Mouse (Mus musculus) midbrain, postnatal 0 days (tissue): ENCODE measurements around the gene Dag1. TPM values are rescaled to one million over a fixed set of nuclear protein-coding genes. Genes with fewer than 3 reads are reported as not detected.

Experiments used
- ATAC-seq: fragments of 200-750 bp; cut with Nextera tagmentation; 2 replicates; pipeline ENCODE4 v1.8.0; 2017; ENCODE audit warnings: moderate number of reproducible peaks, mild to moderate bottlenecking, moderate TSS enrichment, moderate library complexity; ENCODE audit not compliant: low FRiP score
- DNase-seq: peaks from one replicate; pipeline ENCODE4 v3.0.0-alpha.2; 2015; ENCODE audit warnings: low spot score
- H3K27ac ChIP-seq: fragments of 300-500 bp; sonication (generic); 2 replicates; pipeline ENCODE4 v1.5.1; 2014; ENCODE audit warnings: low read depth, mild to moderate bottlenecking, low read length, mixed read lengths
- H3K27me3 ChIP-seq: fragments of 300-500 bp; sonication (generic); 2 replicates; pipeline ENCODE4 v1.6.1; 2014; ENCODE audit warnings: low read length, control low read depth, mixed read lengths; ENCODE audit not compliant: insufficient read depth
- H3K36me3 ChIP-seq: fragments of 300-500 bp; sonication (generic); 2 replicates; pipeline ENCODE4 v1.6.1; 2014; ENCODE audit warnings: low read length, control low read depth, mixed read lengths; ENCODE audit not compliant: insufficient read depth
- H3K4me1 ChIP-seq: fragments of 300-500 bp; sonication (generic); 2 replicates; pipeline ENCODE4 v1.6.1; 2014; ENCODE audit warnings: mild to moderate bottlenecking, control low read depth, antibody characterized with exemption, low read length, mixed read lengths; ENCODE audit not compliant: insufficient read depth
- H3K4me2 ChIP-seq: fragments of 300-500 bp; sonication (generic); 2 replicates; pipeline ENCODE4 v1.6.1; 2014; ENCODE audit warnings: low read depth, mild to moderate bottlenecking, low read length, mixed read lengths; ENCODE audit not compliant: poor library complexity, severe bottlenecking
- H3K4me3 ChIP-seq: fragments of 300-500 bp; sonication (generic); 2 replicates; pipeline ENCODE4 v1.5.1; 2014; ENCODE audit warnings: low read depth, mild to moderate bottlenecking, low read length, moderate library complexity
- H3K9ac ChIP-seq: fragments of 300-500 bp; sonication (generic); replicated peaks from 2 replicates; pipeline ENCODE4 v1.6.1; 2014; ENCODE audit warnings: mild to moderate bottlenecking, low read length, moderate library complexity, mixed read lengths; ENCODE audit not compliant: poor library complexity, severe bottlenecking
- H3K9me3 ChIP-seq: fragments of 300-500 bp; sonication (generic); 2 replicates; pipeline ENCODE4 v1.6.1; 2016; ENCODE audit warnings: low read length, control low read depth
- CTCF ChIP-seq: IDR thresholded peaks from 2 replicates; pipeline ENCODE4 v1.5.1; 2016; ENCODE audit warnings: antibody characterized with exemption, mild to moderate bottlenecking
- whole genome bisulfite sequencing: fragments of 180-500 bp; shearing (Covaris S2); extraction: QIAGEN DNeasy Blood & Tissue Kit; methylation state at CpG from one replicate; pipeline ENCODE4 v1.1.7; 2014; 5-methylcytosine and 5-hydroxymethylcytosine counted together
- polyA plus RNA-seq: library from polyadenylated mRNA; unstranded; fragments of >200 nt; fragmentation: Nextera tagmentation; extraction: Ambion mirVana; gene quantifications from 2 replicates; pipeline ENCODE4 v1.2.1, GENCODE M21; 2015
- total RNA-seq: library from RNA; depleted of rRNA; stranded (reverse); fragments of >200 nt; gene quantifications from 2 replicates; pipeline ENCODE4 v1.2.3, GENCODE M21; 2014

Dag1 gene
- total and polyA plus RNA-seq, 2 experiments from 2014 or later = 79.7 to 141 TPM

GRCm38 (mm10) chr9:108183531-108183994 is 80.2 kb downstream of the Dag1 start:
- Histone ChIP-seq H3K27ac (no peak overlapping the region), H3K4me2 (no peak overlapping the region), H3K4me1 (peaks cover 5% of the 10 kb centered on the region; the same call in 1 of the 2 replicates), H3K36me3 (no peaks in the 10 kb centered on the region), H3K9ac (no peak overlapping the region), H3K9me3 (no peaks in the 10 kb centered on the region), H3K27me3 (no peaks in the 10 kb centered on the region), H3K4me3 (no peak overlapping the region)
- ATAC-seq (no peak), DNase-seq (no peak)
- no peak for TF ChIP-seq CTCF
- WGBS = 94% methylated on average over 19 of the region's 19 CpGs

- H3K4me2 ChIP-seq = no peak overlapping the region
- no peaks in the 10 kb centered on the region for H3K36me3 ChIP-seq
- H3K9me3 ChIP-seq = no peaks in the 10 kb centered on the region
- DNase-seq = no peak
- no peak overlapping the region for H3K9ac ChIP-seq
- H3K4me1 ChIP-seq = peaks cover 1% of the 10 kb centered on the region; the same call in 1 of the 2 replicates
- no peak for ATAC-seq
- 73% methylated on average over 11 of the region's 11 CpGs for WGBS
- no peaks in the 10 kb centered on the region for H3K27me3 ChIP-seq
- H3K27ac ChIP-seq = no peak overlapping the region
- TF ChIP-seq CTCF = no peak
- H3K4me3 ChIP-seq = no peak overlapping the region
Measured at GRCm38 (mm10) chr9:108182806-108183506, 80.8 kb downstream of the Dag1 start.

GRCm38 (mm10) chr9:108178391-108178790 is 85.4 kb downstream of the Dag1 start:
- 71% methylated on average over 5 of the region's 5 CpGs for WGBS
- no peak for TF ChIP-seq CTCF
- Histone ChIP-seq H3K9me3 (no peaks in the 10 kb centered on the region), H3K4me2 (no peak overlapping the region), H3K4me3 (no peak overlapping the region), H3K36me3 (no peaks in the 10 kb centered on the region), H3K9ac (no peak overlapping the region), H3K27ac (no peak overlapping the region), H3K4me1 (no peaks in the 10 kb centered on the region), H3K27me3 (no peaks in the 10 kb centered on the region)
- ATAC-seq (no peak), DNase-seq (no peak)

DNA sequence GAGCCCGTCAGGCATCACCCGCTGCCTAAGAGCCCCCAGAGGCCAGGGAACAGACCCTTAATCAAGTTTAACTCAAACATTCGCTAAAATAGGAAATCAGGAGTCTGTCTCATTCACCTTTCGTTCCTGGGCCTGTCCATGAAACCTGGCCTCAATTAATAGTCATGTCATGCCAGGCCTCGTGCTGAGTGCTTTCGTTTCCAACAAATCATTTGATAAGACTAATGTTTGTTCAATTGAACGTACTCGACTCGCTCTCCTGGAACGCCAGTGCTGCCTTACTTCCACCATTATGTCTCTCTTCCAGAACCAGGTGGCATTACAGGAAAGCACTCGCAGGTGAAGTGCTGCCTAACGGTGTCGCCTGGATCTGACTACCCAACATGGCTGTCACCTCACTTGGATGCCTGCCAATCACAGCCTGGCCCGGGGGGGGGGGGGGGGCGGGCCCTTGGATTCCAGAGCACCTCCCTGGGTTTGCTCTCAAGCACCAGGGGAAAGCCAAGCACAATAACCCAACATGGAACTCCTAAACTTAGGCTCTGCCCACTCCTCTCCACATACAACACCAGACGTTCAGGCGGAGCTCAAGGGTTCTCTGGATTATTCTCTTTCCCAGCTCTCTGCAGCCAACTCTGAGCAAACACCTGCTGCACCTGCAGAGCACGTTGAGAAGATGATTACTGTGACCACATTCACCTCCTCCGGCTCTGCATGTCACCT is 88.5 kb downstream of the Dag1 start:
- ATAC-seq = no peak
- H3K27me3 ChIP-seq = no peaks in the 10 kb centered on the region
- H3K9ac ChIP-seq = no peak overlapping the region
- no peaks in the 10 kb centered on the region for H3K4me1 ChIP-seq
- no peak for TF ChIP-seq CTCF
- H3K27ac ChIP-seq = no peak overlapping the region
- no peak overlapping the region for H3K4me2 ChIP-seq
- no peak for DNase-seq
- no peaks in the 10 kb centered on the region for H3K9me3 ChIP-seq
- peaks cover under 1% of the 10 kb centered on the region for H3K36me3 ChIP-seq
- WGBS = 81% methylated on average over 19 of the region's 19 CpGs
- no peak overlapping the region for H3K4me3 ChIP-seq

GRCm38 (mm10) chr9:108172777-108173350 is 90.9 kb downstream of the Dag1 start:
- 74% methylated on average over 5 of the region's 5 CpGs for whole genome bisulfite sequencing

GRCm38 (mm10) chr9:108169751-108170150 is 94.0 kb downstream of the Dag1 start:
- WGBS = 73% methylated on average over 10 of the region's 10 CpGs

More at GRCm38 (mm10) chr9:108172777-108173350, 90.9 kb downstream of the Dag1 start:
- H3K4me1 ChIP-seq = no peaks in the 10 kb centered on the region
- no peak for TF ChIP-seq CTCF
- H3K27me3 ChIP-seq = no peaks in the 10 kb centered on the region
- no peak overlapping the region for H3K27ac ChIP-seq
- no peak overlapping the region for H3K4me2 ChIP-seq
- H3K9ac ChIP-seq = no peak overlapping the region
- H3K4me3 ChIP-seq = no peak overlapping the region
- H3K9me3 ChIP-seq = no peaks in the 10 kb centered on the region
- no peak for ATAC-seq
- DNase-seq = peak; percentile 51
- peaks cover 7% of the 10 kb centered on the region for H3K36me3 ChIP-seq

More at GRCm38 (mm10) chr9:108169751-108170150, 94.0 kb downstream of the Dag1 start:
- H3K4me3 ChIP-seq = no peak overlapping the region
- H3K36me3 ChIP-seq = peaks cover 7% of the 10 kb centered on the region
- no peak overlapping the region for H3K27ac ChIP-seq
- TF ChIP-seq CTCF = no peak
- no peaks in the 10 kb centered on the region for H3K4me1 ChIP-seq
- H3K27me3 ChIP-seq = no peaks in the 10 kb centered on the region
- no peak for ATAC-seq
- no peaks in the 10 kb centered on the region for H3K9me3 ChIP-seq
- no peak overlapping the region for H3K4me2 ChIP-seq
- H3K9ac ChIP-seq = no peak overlapping the region
- no peak for DNase-seq
